Mouse (Mus musculus) limb, embryonic 12.5 days (tissue): ENCODE measurements at regions not wholly inside any gene's neighbourhood (a gene's known extent, or its start where the extent isn't known, plus 50 kb on each side); places are given as distances from the start of the nearest gene placed in this dataset.

Source experiments
- ATAC-seq: fragments of 200-750 bp; cut with Nextera tagmentation; 2 replicates; pipeline ENCODE4 v1.8.0; 2017; ENCODE audit warnings: low read depth, moderate TSS enrichment; ENCODE audit not compliant: insufficient number of reproducible peaks, insufficient read depth, low FRiP score, low TSS enrichment
- H3K27ac ChIP-seq: fragments of 300-500 bp; sonication (generic); 2 replicates; pipeline ENCODE4 v1.5.1; 2016; ENCODE audit warnings: mild to moderate bottlenecking, moderate library complexity
- H3K27me3 ChIP-seq: fragments of 300-500 bp; sonication (generic); 2 replicates; pipeline ENCODE4 v1.6.1; 2016; ENCODE audit warnings: mild to moderate bottlenecking, moderate library complexity
- H3K36me3 ChIP-seq: fragments of 300-500 bp; sonication (generic); 2 replicates; pipeline ENCODE4 v1.6.1; 2016; ENCODE audit warnings: mild to moderate bottlenecking, moderate library complexity
- H3K4me1 ChIP-seq: fragments of 300-500 bp; sonication (generic); replicated peaks from 2 replicates; pipeline ENCODE4 v1.6.1; 2016
- H3K4me2 ChIP-seq: fragments of 300-500 bp; sonication (generic); 2 replicates; pipeline ENCODE4 v1.6.1; 2016; ENCODE audit warnings: mild to moderate bottlenecking, moderate library complexity
- H3K4me3 ChIP-seq: fragments of 300-500 bp; sonication (generic); replicated peaks from 2 replicates; pipeline ENCODE4 v1.5.1; 2016; ENCODE audit warnings: mild to moderate bottlenecking
- H3K9ac ChIP-seq: fragments of 300-500 bp; sonication (generic); replicated peaks from 2 replicates; pipeline ENCODE4 v1.6.1; 2016; ENCODE audit warnings: mild to moderate bottlenecking, moderate library complexity
- H3K9me3 ChIP-seq: fragments of 300-500 bp; sonication (generic); 2 replicates; pipeline ENCODE4 v1.6.1; 2016; ENCODE audit warnings: mild to moderate bottlenecking, moderate library complexity
- WGBS: fragments of 180-500 bp; shearing (Covaris S2); methylation state at CpG from one replicate; pipeline ENCODE4 v1.1.7; 2016; 5-methylcytosine and 5-hydroxymethylcytosine counted together

GRCm38 (mm10) chr6:51252721-51253120, 179.7 kb upstream of the Nfe2l3 start:
- WGBS, result 81% methylated on average over 3 of the region's 3 CpGs
- no peak for ATAC-seq

GRCm38 (mm10) chr6:51256631-51257030, 175.8 kb upstream of the Nfe2l3 start:
- Histone ChIP-seq H3K27ac (no peak overlapping the region), H3K9me3 (peaks cover 11% of the 10 kb centered on the region), H3K27me3 (no peaks in the 10 kb centered on the region), H3K4me1 (no peaks in the 10 kb centered on the region), H3K36me3 (no peaks in the 10 kb centered on the region), H3K4me3 (no peak overlapping the region), H3K4me2 (no peak overlapping the region), H3K9ac (no peak overlapping the region)
- 73% methylated on average over 4 of the region's 4 CpGs for WGBS
- no peak for ATAC-seq

More at GRCm38 (mm10) chr6:51252721-51253120, 179.7 kb upstream of the Nfe2l3 start:
- Histone ChIP-seq H3K4me2 (no peak overlapping the region), H3K9ac (no peak overlapping the region), H3K36me3 (no peaks in the 10 kb centered on the region), H3K9me3 (no peaks in the 10 kb centered on the region), H3K27me3 (no peaks in the 10 kb centered on the region), H3K27ac (no peak overlapping the region), H3K4me1 (no peaks in the 10 kb centered on the region), H3K4me3 (no peak overlapping the region)

GRCm38 (mm10) chr6:51257524-51257923, 174.9 kb upstream of the Nfe2l3 start:
- Histone ChIP-seq H3K4me3 (no peak overlapping the region), H3K9me3 (peaks cover 11% of the 10 kb centered on the region), H3K9ac (no peak overlapping the region), H3K36me3 (no peaks in the 10 kb centered on the region), H3K4me2 (no peak overlapping the region), H3K4me1 (no peaks in the 10 kb centered on the region), H3K27me3 (no peaks in the 10 kb centered on the region), H3K27ac (no peak overlapping the region)
- ATAC-seq, result no peak
- WGBS, result 82% methylated on average over 6 of the region's 6 CpGs

GRCm38 (mm10) chr6:51258304-51258703, 174.2 kb upstream of the Nfe2l3 start:
- no peak overlapping the region for H3K4me2 ChIP-seq
- H3K27ac ChIP-seq, result no peak overlapping the region
- no peak overlapping the region for H3K9ac ChIP-seq
- H3K4me1 ChIP-seq, result no peaks in the 10 kb centered on the region
- no peaks in the 10 kb centered on the region; the same call in 1 of the 2 replicates for H3K27me3 ChIP-seq
- no peak for ATAC-seq
- H3K4me3 ChIP-seq, result no peak overlapping the region
- peaks cover 11% of the 10 kb centered on the region for H3K9me3 ChIP-seq
- no peaks in the 10 kb centered on the region for H3K36me3 ChIP-seq
- 76% methylated on average over 2 of the region's 2 CpGs for WGBS

DNA sequence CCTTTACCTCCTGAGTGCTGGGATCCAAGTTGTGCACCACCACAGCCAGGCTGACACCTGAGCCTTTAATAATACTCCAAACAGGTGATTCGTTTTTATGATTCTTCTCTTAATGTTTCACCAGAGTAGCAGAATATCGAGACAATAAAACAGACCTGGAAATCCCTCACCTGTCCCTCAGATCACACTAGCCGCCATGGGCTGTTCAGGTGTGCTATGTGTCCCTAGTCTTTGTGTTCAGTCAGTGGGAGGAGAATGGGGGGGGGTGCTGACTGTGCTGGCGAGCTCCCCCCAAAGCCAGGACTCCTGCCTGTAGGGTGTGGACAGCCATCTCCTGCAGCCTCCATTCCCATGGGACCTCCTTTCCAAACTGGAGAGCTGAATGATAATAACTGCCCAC, 168.9 kb upstream of the Nfe2l3 start:
- Histone ChIP-seq H3K9me3 (peaks cover 11% of the 10 kb centered on the region), H3K9ac (no peak overlapping the region), H3K4me1 (peaks cover 2% of the 10 kb centered on the region; the same call in 1 of the 2 replicates), H3K36me3 (no peaks in the 10 kb centered on the region), H3K27me3 (no peaks in the 10 kb centered on the region; the same call in 1 of the 2 replicates), H3K4me2 (no peak overlapping the region), H3K27ac (no peak overlapping the region), H3K4me3 (no peak overlapping the region)
- 77% methylated on average over 4 of the region's 4 CpGs for WGBS
- ATAC-seq, result no peak

DNA sequence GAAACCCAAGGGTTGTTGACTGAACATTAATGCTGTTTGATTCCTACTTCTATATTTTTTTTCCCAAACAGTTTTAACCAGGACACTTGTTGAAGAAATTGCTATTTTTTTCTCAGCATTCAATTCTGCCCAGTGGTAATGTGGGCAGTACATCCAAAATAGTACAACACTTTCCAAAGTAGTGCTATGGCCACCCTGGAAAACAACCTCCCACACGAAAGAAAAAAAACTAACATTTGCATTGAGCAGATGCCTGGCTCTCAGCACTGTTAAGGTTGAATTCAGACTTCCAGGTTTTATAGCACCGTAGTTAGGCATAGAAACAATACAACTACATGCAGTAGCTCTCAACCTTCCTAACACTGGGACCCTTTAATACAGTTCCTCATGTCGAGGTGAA, 167.1 kb upstream of the Nfe2l3 start:
- 74% methylated on average over 3 of the region's 3 CpGs for WGBS
- Histone ChIP-seq H3K9ac (no peak overlapping the region), H3K4me2 (no peak overlapping the region), H3K27me3 (no peaks in the 10 kb centered on the region; the same call in 1 of the 2 replicates), H3K4me1 (peaks cover 12% of the 10 kb centered on the region), H3K9me3 (peaks cover 11% of the 10 kb centered on the region), H3K27ac (no peak overlapping the region), H3K36me3 (no peaks in the 10 kb centered on the region), H3K4me3 (no peak overlapping the region)
- ATAC-seq, result no peak

- WGBS, result 88% methylated on average over 6 of the region's 6 CpGs
- ATAC-seq, result no peak
Observed at GRCm38 (mm10) chr6:51266721-51267120, 165.7 kb upstream of the Nfe2l3 start.

DNA sequence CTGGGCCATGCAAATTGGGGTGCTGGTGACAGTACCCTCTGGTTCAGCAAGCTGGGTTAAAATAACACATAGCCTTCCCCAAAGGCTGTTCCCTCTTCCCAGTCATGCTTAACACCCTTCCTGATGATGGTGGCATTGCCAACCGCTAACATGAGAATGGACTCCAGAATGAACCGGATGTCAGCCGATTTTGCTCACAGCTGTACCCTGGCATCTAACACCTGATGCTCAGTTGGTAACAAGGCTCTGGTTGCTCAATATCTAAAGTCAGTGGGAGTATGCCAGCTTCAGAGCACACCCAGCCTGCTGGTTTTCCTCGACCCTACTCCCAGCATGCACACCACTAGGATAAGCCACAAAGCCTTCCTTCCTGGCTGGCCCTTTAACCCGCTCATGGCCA, 164.6 kb upstream of the Nfe2l3 start:
- Histone ChIP-seq H3K4me2 (no peak overlapping the region), H3K4me1 (peaks cover 12% of the 10 kb centered on the region), H3K36me3 (no peaks in the 10 kb centered on the region), H3K9ac (no peak overlapping the region), H3K27me3 (no peaks in the 10 kb centered on the region; the same call in 1 of the 2 replicates), H3K4me3 (no peak overlapping the region), H3K27ac (no peak overlapping the region), H3K9me3 (no peaks in the 10 kb centered on the region)
- WGBS, result 88% methylated on average over 5 of the region's 5 CpGs
- no peak for ATAC-seq

More at GRCm38 (mm10) chr6:51266721-51267120, 165.7 kb upstream of the Nfe2l3 start:
- Histone ChIP-seq H3K36me3 (no peaks in the 10 kb centered on the region), H3K9ac (no peak overlapping the region), H3K27ac (no peak overlapping the region), H3K4me3 (no peak overlapping the region), H3K27me3 (no peaks in the 10 kb centered on the region; the same call in 1 of the 2 replicates), H3K4me2 (no peak overlapping the region), H3K9me3 (no peaks in the 10 kb centered on the region), H3K4me1 (peaks cover 12% of the 10 kb centered on the region)

GRCm38 (mm10) chr6:51268931-51269330, 163.5 kb upstream of the Nfe2l3 start:
- H3K4me2 ChIP-seq, result peak overlapping the region; percentile 83
- peaks cover 12% of the 10 kb centered on the region for H3K4me1 ChIP-seq
- H3K27ac ChIP-seq, result no peak overlapping the region
- H3K9ac ChIP-seq, result no peak overlapping the region
- no peak for ATAC-seq
- 0 out of 2 replicates have a peak overlapping the region, but pooled peaks have one; percentile 6 for H3K4me3 ChIP-seq
- 76% methylated on average over 5 of the region's 5 CpGs for WGBS
- no peaks in the 10 kb centered on the region for H3K9me3 ChIP-seq
- no peaks in the 10 kb centered on the region for H3K36me3 ChIP-seq
- H3K27me3 ChIP-seq, result no peaks in the 10 kb centered on the region

- Histone ChIP-seq H3K4me1 (peaks cover 12% of the 10 kb centered on the region), H3K9ac (peak overlapping the region; percentile 81), H3K9me3 (no peaks in the 10 kb centered on the region), H3K4me3 (peak overlapping the region; percentile 80), H3K36me3 (no peaks in the 10 kb centered on the region), H3K27ac (no peak overlapping the region), H3K27me3 (no peaks in the 10 kb centered on the region), H3K4me2 (peak overlapping the region; percentile 83)
- 23% methylated on average over 10 of the region's 10 CpGs for WGBS
- ATAC-seq, result no peak
Observed at GRCm38 (mm10) chr6:51269617-51270016, 162.9 kb upstream of the Nfe2l3 start.

- Histone ChIP-seq H3K27ac (peak overlapping the region; percentile 89), H3K9ac (peak overlapping the region; percentile 81), H3K36me3 (no peaks in the 10 kb centered on the region), H3K4me1 (peaks cover 12% of the 10 kb centered on the region), H3K27me3 (no peaks in the 10 kb centered on the region), H3K9me3 (no peaks in the 10 kb centered on the region), H3K4me2 (peak overlapping the region; percentile 83), H3K4me3 (peak overlapping the region; percentile 80)
- WGBS, result under 1% methylated on average over 80 of the region's 80 CpGs
- ATAC-seq, result peak; percentile 87
Observed at GRCm38 (mm10) chr6:51270216-51271127, 162.0 kb upstream of the Nfe2l3 start.
